Mouse (Mus musculus) midbrain, embryonic 14.5 days (tissue): ENCODE results near the gene Pcnx2. TPM values are rescaled to one million over a fixed set of nuclear protein-coding genes. Genes with fewer than 3 reads are reported as not detected.

Source experiments
- ATAC-seq: fragments of 200-750 bp; cut with Nextera tagmentation; 2 replicates; pipeline ENCODE4 v1.8.0; 2017; ENCODE audit warnings: moderate number of reproducible peaks, moderate library complexity; ENCODE audit not compliant: low FRiP score, low TSS enrichment
- DNase-seq: peaks from one replicate; pipeline ENCODE4 v3.0.0-alpha.2; 2015
- H3K27ac ChIP-seq: fragments of 300-500 bp; sonication (generic); replicated peaks from 2 replicates; pipeline ENCODE4 v1.5.1; 2014; ENCODE audit warnings: mild to moderate bottlenecking, low read depth, low read length, moderate library complexity
- H3K27me3 ChIP-seq: fragments of 300-500 bp; sonication (generic); 2 replicates; pipeline ENCODE4 v1.6.1; 2014; ENCODE audit warnings: low read length, control low read depth, mixed read lengths; ENCODE audit not compliant: control insufficient read depth, insufficient read depth
- H3K36me3 ChIP-seq: fragments of 300-500 bp; sonication (generic); 2 replicates; pipeline ENCODE4 v1.6.1; 2014; ENCODE audit warnings: low read length, control low read depth; ENCODE audit not compliant: control insufficient read depth, insufficient read depth
- H3K4me1 ChIP-seq: fragments of 300-500 bp; sonication (generic); 2 replicates; pipeline ENCODE4 v1.6.1; 2014; ENCODE audit warnings: mild to moderate bottlenecking, antibody characterized with exemption, low read length, control low read depth; ENCODE audit not compliant: control insufficient read depth, insufficient read depth
- H3K4me2 ChIP-seq: fragments of 300-500 bp; sonication (generic); 2 replicates; pipeline ENCODE4 v1.6.1; 2014; ENCODE audit warnings: mild to moderate bottlenecking, low read length, moderate library complexity
- H3K4me3 ChIP-seq: fragments of 300-500 bp; sonication (generic); replicated peaks from 2 replicates; pipeline ENCODE4 v1.5.1; 2014; ENCODE audit warnings: low read depth, low read length
- H3K9ac ChIP-seq: fragments of 300-500 bp; sonication (generic); replicated peaks from 2 replicates; pipeline ENCODE4 v1.6.1; 2014; ENCODE audit warnings: mild to moderate bottlenecking, low read length, moderate library complexity
- H3K9me3 ChIP-seq: fragments of 300-500 bp; sonication (generic); 2 replicates; pipeline ENCODE4 v1.6.1; 2016; ENCODE audit warnings: low read length, control low read depth, mixed read lengths; ENCODE audit not compliant: control insufficient read depth
- WGBS: fragments of 180-500 bp; shearing (Covaris S2); extraction: QIAGEN DNeasy Blood & Tissue Kit; methylation state at CpG from one replicate; pipeline ENCODE4 v1.1.7; 2014; 5-methylcytosine and 5-hydroxymethylcytosine counted together
- polyA plus RNA-seq: library from polyadenylated mRNA; unstranded; fragments of >200 nt; fragmentation: Nextera tagmentation; extraction: Ambion mirVana; gene quantifications from 2 replicates; pipeline ENCODE4 v1.2.1, GENCODE M21; 2014

Gene Pcnx2
- polyA plus RNA-seq, 1 experiment from 2014 or later: 3.9 TPM

GRCm38 (mm10) chr8:125733964-125734956 lies 163.9 kb downstream of the Pcnx2 start:
- Histone ChIP-seq H3K27ac (0 out of 2 replicates have a peak overlapping the region, but pooled peaks have one; percentile 1), H3K9me3 (no peaks in the 10 kb centered on the region)
- 6% methylated on average over 51 of the region's 52 CpGs for WGBS

GRCm38 (mm10) chr8:125729746-125730145 lies 168.4 kb downstream of the Pcnx2 start, which contains the start of gene Ntpcr:
Gene Ntpcr (plus strand): TSS chr8:125729963.
- no peak within 1 kb of the TSS for H3K27ac ChIP-seq
- 84% methylated on average over 7 of the region's 7 CpGs for WGBS
- H3K9ac ChIP-seq: no peak within 1 kb of the TSS

More at GRCm38 (mm10) chr8:125733964-125734956, 163.9 kb downstream of the Pcnx2 start:
- H3K4me3 ChIP-seq: peak overlapping the region; percentile 71
- DNase-seq: peak; percentile 97
- peaks cover 7% of the 10 kb centered on the region; the same call in 1 of the 2 replicates for H3K4me1 ChIP-seq
- H3K9ac ChIP-seq: peak overlapping the region; percentile 74
- peak overlapping the region; percentile 88 for H3K4me2 ChIP-seq
- peak; percentile 91 for ATAC-seq
- no peaks in the 10 kb centered on the region for H3K27me3 ChIP-seq
- H3K36me3 ChIP-seq: no peaks in the 10 kb centered on the region

DNA sequence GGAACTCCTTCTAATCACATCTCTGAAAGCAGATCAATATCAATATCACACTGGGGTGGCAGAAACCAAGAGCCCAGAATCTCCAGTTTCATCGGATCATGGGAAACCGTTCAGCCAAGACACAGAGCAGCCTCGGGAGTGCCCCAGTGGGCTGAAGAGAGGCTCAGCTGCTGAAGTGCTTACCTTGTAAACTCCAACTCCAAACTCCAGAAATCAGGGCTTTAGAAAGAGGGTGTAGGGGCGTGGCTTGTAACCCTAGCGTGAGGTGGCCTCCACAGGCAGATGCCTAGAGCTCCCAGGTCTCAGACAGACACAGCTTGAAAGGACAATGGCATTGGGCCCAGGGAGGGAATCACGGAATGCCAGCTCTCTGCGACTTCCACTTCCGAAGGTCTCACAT lies 170.3 kb downstream of the Pcnx2 start:
- no peaks in the 10 kb centered on the region for H3K27me3 ChIP-seq
- no peaks in the 10 kb centered on the region for H3K9me3 ChIP-seq
- no peak overlapping the region for H3K4me3 ChIP-seq
- ATAC-seq (no peak), DNase-seq (no peak)
- WGBS: 62% methylated on average over 8 of the region's 8 CpGs
- no peak overlapping the region for H3K9ac ChIP-seq
- H3K27ac ChIP-seq: no peak overlapping the region
- H3K4me1 ChIP-seq: no peaks in the 10 kb centered on the region
- H3K4me2 ChIP-seq: no peak overlapping the region
- no peaks in the 10 kb centered on the region for H3K36me3 ChIP-seq

More at GRCm38 (mm10) chr8:125729746-125730145, 168.4 kb downstream of the Pcnx2 start, which contains the start of gene Ntpcr:
- no peaks in the 10 kb centered on the region for H3K27me3 ChIP-seq
- no peaks in the 10 kb centered on the region for H3K36me3 ChIP-seq
- DNase-seq (no peak), ATAC-seq (no peak)
- no peak within 1 kb of the TSS for H3K4me2 ChIP-seq
- no peak within 1 kb of the TSS for H3K4me3 ChIP-seq
- H3K9me3 ChIP-seq: no peaks in the 10 kb centered on the region
- H3K4me1 ChIP-seq: peaks cover 7% of the 10 kb centered on the region; the same call in 1 of the 2 replicates

- Histone ChIP-seq H3K27me3 (no peaks in the 10 kb centered on the region), H3K4me3 (no peak overlapping the region), H3K9ac (no peak overlapping the region), H3K36me3 (no peaks in the 10 kb centered on the region), H3K27ac (no peak overlapping the region), H3K4me2 (no peak overlapping the region), H3K4me1 (no peaks in the 10 kb centered on the region), H3K9me3 (no peaks in the 10 kb centered on the region)
- ATAC-seq (no peak), DNase-seq (no peak)
- WGBS: 89% methylated on average over 5 of the region's 5 CpGs
These were observed 171.1 kb downstream of the Pcnx2 start for GRCm38 (mm10) chr8:125726986-125727385.

GRCm38 (mm10) chr8:125726143-125726542 lies 172.0 kb downstream of the Pcnx2 start:
- Histone ChIP-seq H3K27me3 (no peaks in the 10 kb centered on the region), H3K27ac (no peak overlapping the region), H3K9me3 (no peaks in the 10 kb centered on the region), H3K4me2 (no peak overlapping the region), H3K4me1 (no peaks in the 10 kb centered on the region), H3K9ac (no peak overlapping the region), H3K4me3 (no peak overlapping the region), H3K36me3 (no peaks in the 10 kb centered on the region)
- 94% methylated on average over 4 of the region's 4 CpGs for WGBS
- no peak for ATAC-seq
- no peak for DNase-seq

DNA sequence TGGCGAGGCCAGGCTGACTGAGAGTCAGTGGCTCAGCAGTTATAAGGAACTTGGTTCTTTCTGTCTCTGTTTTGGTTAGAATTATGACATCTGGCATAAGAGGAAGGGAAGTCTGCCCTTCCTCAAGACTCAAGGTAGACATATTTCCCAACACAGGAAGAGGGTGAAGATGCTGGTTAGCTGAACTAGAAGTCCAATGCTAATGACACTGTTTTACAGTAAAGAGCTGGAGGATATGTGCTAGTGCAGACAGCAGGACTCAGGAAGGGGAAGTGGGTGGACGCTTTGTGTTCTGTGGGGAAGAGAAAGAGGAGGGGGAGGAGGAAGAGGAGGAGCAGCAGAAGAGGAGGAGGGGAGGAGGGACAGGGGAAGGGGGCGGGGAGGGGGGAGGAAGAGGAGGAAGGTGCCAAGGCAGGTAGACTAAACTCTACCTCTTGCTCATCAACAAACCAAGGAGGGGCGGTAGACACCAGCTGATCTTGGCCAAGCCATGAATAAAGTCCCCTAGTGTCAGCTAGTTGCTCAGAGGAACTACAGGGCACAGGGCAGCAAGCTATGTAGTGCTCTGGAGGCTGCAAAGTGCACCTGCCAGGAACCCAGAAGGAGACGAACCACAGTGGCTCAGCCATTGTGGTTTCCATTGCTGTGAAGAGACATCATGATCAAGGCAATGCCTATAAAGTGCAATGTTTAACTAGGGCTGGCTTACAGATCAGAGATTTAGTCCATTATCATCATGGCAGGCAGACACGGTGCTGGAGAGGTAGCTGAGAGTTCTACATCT lies 172.9 kb downstream of the Pcnx2 start:
- H3K9ac ChIP-seq: no peak overlapping the region
- no peaks in the 10 kb centered on the region for H3K9me3 ChIP-seq
- DNase-seq (no peak), ATAC-seq (no peak)
- no peak overlapping the region for H3K4me3 ChIP-seq
- H3K27me3 ChIP-seq: no peaks in the 10 kb centered on the region
- no peaks in the 10 kb centered on the region for H3K4me1 ChIP-seq
- 89% methylated on average over 6 of the region's 6 CpGs for whole genome bisulfite sequencing
- H3K4me2 ChIP-seq: no peak overlapping the region
- H3K36me3 ChIP-seq: no peaks in the 10 kb centered on the region
- H3K27ac ChIP-seq: no peak overlapping the region

- no peak for ATAC-seq
- H3K27ac ChIP-seq: no peak overlapping the region
These were observed 174.7 kb downstream of the Pcnx2 start for GRCm38 (mm10) chr8:125723437-125723836.

GRCm38 (mm10) chr8:125722675-125723074 lies 175.4 kb downstream of the Pcnx2 start:
- Histone ChIP-seq H3K36me3 (no peaks in the 10 kb centered on the region), H3K27ac (no peak overlapping the region), H3K4me1 (no peaks in the 10 kb centered on the region), H3K9me3 (no peaks in the 10 kb centered on the region), H3K4me2 (no peak overlapping the region), H3K9ac (no peak overlapping the region), H3K27me3 (no peaks in the 10 kb centered on the region), H3K4me3 (no peak overlapping the region)
- DNase-seq (no peak), ATAC-seq (no peak)
- 91% methylated on average over 7 of the region's 7 CpGs for WGBS

More at GRCm38 (mm10) chr8:125723437-125723836, 174.7 kb downstream of the Pcnx2 start:
- DNase-seq: no peak
- no peak overlapping the region for H3K9ac ChIP-seq
- H3K4me1 ChIP-seq: no peaks in the 10 kb centered on the region
- no peaks in the 10 kb centered on the region for H3K36me3 ChIP-seq
- H3K4me2 ChIP-seq: no peak overlapping the region
- H3K4me3 ChIP-seq: no peak overlapping the region
- no peaks in the 10 kb centered on the region for H3K9me3 ChIP-seq
- 94% methylated on average over 6 of the region's 6 CpGs for WGBS
- H3K27me3 ChIP-seq: no peaks in the 10 kb centered on the region
